Mouse (Mus musculus): Measurements from ENCODE around the gene Olfr13. TPM values are rescaled to one million over a fixed set of nuclear protein-coding genes. Genes with fewer than 3 reads are reported as not detected.

Olfr13 gene
- total RNA-seq (2023): not detected in 4 replicates

GRCm38 (mm10) chr6:43171840-43172239, at the start of gene Olfr13:
Gene Olfr13, plus strand, starts transcription at chr6:43172140.

GRCm38 (mm10) chr6:43146267-43146666, 25.7 kb upstream of the Olfr13 start, which contains the start of gene Olfr237-ps1:
Gene Olfr237-ps1, plus strand, starts transcription at chr6:43146567.

GRCm38 (mm10) chr6:43162982-43163381, 9.0 kb upstream of the Olfr13 start, which contains the start of gene Olfr437:
Gene Olfr437, plus strand, starts transcription at chr6:43163282.

GRCm38 (mm10) chr6:43196781-43197180, 24.8 kb downstream of the Olfr13 start, which contains the start of gene Olfr435:
Gene Olfr435, plus strand, starts transcription at chr6:43197146.

GRCm38 (mm10) chr6:43212873-43213272, 40.9 kb downstream of the Olfr13 start, which contains the start of gene Olfr434:
Gene Olfr434, plus strand, starts transcription at chr6:43213021.

Other genes with a start within 250 kb of the Olfr13 start
- gene Olfr444, start 223.1 kb upstream of the Olfr13 start, total RNA-seq (2023): not detected in 4 replicates
- not detected in 4 replicates for gene Olfr441, start 65.8 kb upstream of the Olfr13 start, total RNA-seq (2023)
- gene Olfr237-ps1, start 25.6 kb upstream of the Olfr13 start, total RNA-seq (2023): not detected in 4 replicates
- not detected in 4 replicates for gene Olfr437, start 8.9 kb upstream of the Olfr13 start, total RNA-seq (2023)
- not detected in 4 replicates for gene Olfr435, start 25.0 kb downstream of the Olfr13 start, total RNA-seq (2023)
- not detected in 4 replicates for gene Olfr434, start 40.9 kb downstream of the Olfr13 start, total RNA-seq (2023)
- gene Olfr47, start 59.4 kb downstream of the Olfr13 start, total RNA-seq (2023): not detected in 4 replicates
- 0.19 to 1.0 TPM (median 0.39 TPM) in 3 of 4 replicates, not detected in the other for gene Arhgef5, start 93.4 kb downstream of the Olfr13 start, total RNA-seq (2023)
- 0.58 TPM in 1 of 4 replicates, not detected in the others for gene Nobox, start 137.4 kb downstream of the Olfr13 start, total RNA-seq (2023)